Mouse (Mus musculus) spleen, adult 2 months (tissue): ENCODE data around the gene Olfml2b.

ENCODE experiments used
- CTCF ChIP-seq: fragments of 200-500 bp; IDR thresholded peaks from 2 replicates; pipeline ENCODE4 v1.5.1; 2011; ENCODE audit warnings: mild to moderate bottlenecking, inconsistent platforms; ENCODE audit not compliant: insufficient read depth, insufficient read length, insufficient replicate concordance; ENCODE audit errors: extremely low read depth
- POLR2A ChIP-seq: fragments of 200-500 bp; IDR thresholded peaks from 2 replicates; pipeline ENCODE4 v1.6.1; 2011; ENCODE audit warnings: low read depth, low read length, inconsistent platforms

- no peak for TF ChIP-seq CTCF
- TF ChIP-seq POLR2A = no peak
Measured at GRCm38 (mm10) chr1:170655280-170655917, 11.1 kb downstream of the Olfml2b start.
